Mouse (Mus musculus): ENCODE results near the gene Serpinf2. TPM values are rescaled to one million over a fixed set of nuclear protein-coding genes. Genes with fewer than 3 reads are reported as not detected.

The Serpinf2 gene
- polyA plus RNA-seq, 1 experiment from 2014 or later = 321 TPM

GRCm38 (mm10) chr11:75429019-75429705 lies 10.2 kb downstream of the Serpinf2 start:
- H3K36me3 ChIP-seq (ENCODE audit: control insufficient read depth, insufficient read depth, low read length) = peaks cover 1% of the 10 kb centered on the region; the same call in 1 of the 2 replicates
- H3K9me3 ChIP-seq (ENCODE audit: control insufficient read depth, low read length) = peaks cover under 1% of the 10 kb centered on the region; the same call in 1 of the 2 replicates
- no peak overlapping the region for H3K4me3 ChIP-seq (ENCODE audit: low read depth, low read length)
- no peaks in the 10 kb centered on the region for H3K4me1 ChIP-seq (replicated peaks; ENCODE audit: control insufficient read depth, insufficient read depth, low read length)
- H3K27ac ChIP-seq (ENCODE audit: low read depth, low read length) = no peak overlapping the region
- no peak for DNase-seq (ENCODE audit: low spot score)
- 0 out of 2 replicates have a peak overlapping the region, but pooled peaks have one; percentile 10 for H3K4me2 ChIP-seq
- 52% methylated on average over 9 of the region's 9 CpGs for WGBS
- ATAC-seq (replicated peaks; ENCODE audit: low FRiP score) = no peak
- no peak overlapping the region for H3K9ac ChIP-seq (ENCODE audit: low read depth, low read length)
- no peaks in the 10 kb centered on the region for H3K27me3 ChIP-seq (replicated peaks; ENCODE audit: control insufficient read depth, insufficient read depth, low read length)

GRCm38 (mm10) chr11:75424459-75424858 lies 14.9 kb downstream of the Serpinf2 start:
- no peak for ATAC-seq (replicated peaks; ENCODE audit: low FRiP score)

GRCm38 (mm10) chr11:75424033-75424432 lies 15.4 kb downstream of the Serpinf2 start:
- ATAC-seq (replicated peaks; ENCODE audit: low FRiP score) (no peak), DNase-seq (ENCODE audit: low spot score) (no peak)
- H3K27ac ChIP-seq (ENCODE audit: low read depth, low read length) = no peak overlapping the region
- H3K4me1 ChIP-seq (replicated peaks; ENCODE audit: control insufficient read depth, insufficient read depth, low read length) = peaks cover 7% of the 10 kb centered on the region
- no peak overlapping the region for H3K9ac ChIP-seq (ENCODE audit: low read depth, low read length)
- H3K27me3 ChIP-seq (replicated peaks; ENCODE audit: control insufficient read depth, insufficient read depth, low read length) = no peaks in the 10 kb centered on the region
- no peak overlapping the region for H3K4me2 ChIP-seq
- no peaks in the 10 kb centered on the region for H3K36me3 ChIP-seq (ENCODE audit: control insufficient read depth, insufficient read depth, low read length)
- no peak overlapping the region for H3K4me3 ChIP-seq (ENCODE audit: low read depth, low read length)
- 88% methylated on average over 9 of the region's 9 CpGs for WGBS
- no peaks in the 10 kb centered on the region for H3K9me3 ChIP-seq (ENCODE audit: control insufficient read depth, low read length)

More at GRCm38 (mm10) chr11:75424459-75424858, 14.9 kb downstream of the Serpinf2 start:
- H3K27me3 ChIP-seq (replicated peaks; ENCODE audit: control insufficient read depth, insufficient read depth, low read length) = no peaks in the 10 kb centered on the region
- no peaks in the 10 kb centered on the region for H3K9me3 ChIP-seq (ENCODE audit: control insufficient read depth, low read length)
- no peak overlapping the region for H3K9ac ChIP-seq (ENCODE audit: low read depth, low read length)
- 88% methylated on average over 3 of the region's 3 CpGs for WGBS
- DNase-seq (ENCODE audit: low spot score) = no peak
- H3K36me3 ChIP-seq (ENCODE audit: control insufficient read depth, insufficient read depth, low read length) = no peaks in the 10 kb centered on the region
- H3K27ac ChIP-seq (ENCODE audit: low read depth, low read length) = no peak overlapping the region
- no peak overlapping the region for H3K4me2 ChIP-seq
- peaks cover 7% of the 10 kb centered on the region for H3K4me1 ChIP-seq (replicated peaks; ENCODE audit: control insufficient read depth, insufficient read depth, low read length)
- no peak overlapping the region for H3K4me3 ChIP-seq (ENCODE audit: low read depth, low read length)

- Histone ChIP-seq H3K36me3 (ENCODE audit: control insufficient read depth, insufficient read depth, low read length) (no peaks in the 10 kb centered on the region), H3K9ac (ENCODE audit: low read depth, low read length) (no peak overlapping the region), H3K27me3 (replicated peaks; ENCODE audit: control insufficient read depth, insufficient read depth, low read length) (no peaks in the 10 kb centered on the region), H3K4me2 (peak overlapping the region; percentile 25; the same call in 1 of the 2 replicates), H3K4me1 (replicated peaks; ENCODE audit: control insufficient read depth, insufficient read depth, low read length) (peaks cover 7% of the 10 kb centered on the region), H3K9me3 (ENCODE audit: control insufficient read depth, low read length) (no peaks in the 10 kb centered on the region), H3K27ac (ENCODE audit: low read depth, low read length) (no peak overlapping the region), H3K4me3 (ENCODE audit: low read depth, low read length) (no peak overlapping the region)
- ATAC-seq (replicated peaks; ENCODE audit: low FRiP score) = no peak
- no peak for DNase-seq (ENCODE audit: low spot score)
- 76% methylated on average over 3 of the region's 3 CpGs for WGBS
Measured at GRCm38 (mm10) chr11:75423091-75423490, 16.3 kb downstream of the Serpinf2 start.

- H3K9ac ChIP-seq (ENCODE audit: low read depth, low read length) = peak within 1 kb of the TSS; percentile 49
- H3K4me3 ChIP-seq (ENCODE audit: low read depth, low read length) = peak within 1 kb of the TSS; percentile 51
- peak within 1 kb of the TSS; percentile 64 for H3K4me2 ChIP-seq
- DNase-seq (ENCODE audit: low spot score) (no peak), ATAC-seq (replicated peaks; ENCODE audit: low FRiP score) (0 out of 2 replicates have a peak, but pooled peaks have one; percentile 39)
- H3K4me1 ChIP-seq (replicated peaks; ENCODE audit: control insufficient read depth, insufficient read depth, low read length) = peaks cover 7% of the 10 kb centered on the region
- no peaks in the 10 kb centered on the region for H3K27me3 ChIP-seq (replicated peaks; ENCODE audit: control insufficient read depth, insufficient read depth, low read length)
- no peaks in the 10 kb centered on the region for H3K9me3 ChIP-seq (ENCODE audit: control insufficient read depth, low read length)
- WGBS = 41% methylated on average over 10 of the region's 10 CpGs
- H3K36me3 ChIP-seq (ENCODE audit: control insufficient read depth, insufficient read depth, low read length) = no peaks in the 10 kb centered on the region
- H3K27ac ChIP-seq (ENCODE audit: low read depth, low read length) = peak within 1 kb of the TSS; percentile 39
Measured at GRCm38 (mm10) chr11:75422013-75422792, 17.2 kb downstream of the Serpinf2 start, which contains the start of gene Serpinf1. Serpinf1 (minus strand) TSS chr11:75422701.

- ATAC-seq (replicated peaks; ENCODE audit: low FRiP score) = no peak
- 52% methylated on average over 6 of the region's 6 CpGs for WGBS
- DNase-seq (ENCODE audit: low spot score) = no peak
- Histone ChIP-seq H3K9me3 (ENCODE audit: control insufficient read depth, low read length) (no peaks in the 10 kb centered on the region), H3K36me3 (ENCODE audit: control insufficient read depth, insufficient read depth, low read length) (no peaks in the 10 kb centered on the region), H3K4me3 (ENCODE audit: low read depth, low read length) (peak overlapping the region; percentile 51), H3K4me1 (replicated peaks; ENCODE audit: control insufficient read depth, insufficient read depth, low read length) (peaks cover 7% of the 10 kb centered on the region), H3K4me2 (peak overlapping the region; percentile 64), H3K27ac (ENCODE audit: low read depth, low read length) (peak overlapping the region; percentile 39), H3K9ac (ENCODE audit: low read depth, low read length) (peak overlapping the region; percentile 49), H3K27me3 (replicated peaks; ENCODE audit: control insufficient read depth, insufficient read depth, low read length) (no peaks in the 10 kb centered on the region)
Measured at GRCm38 (mm10) chr11:75421375-75422012, 17.9 kb downstream of the Serpinf2 start.

- Histone ChIP-seq H3K4me3 (ENCODE audit: low read depth, low read length) (peak overlapping the region; percentile 51), H3K27ac (ENCODE audit: low read depth, low read length) (peak overlapping the region; percentile 22; the same call in 1 of the 2 replicates), H3K9ac (ENCODE audit: low read depth, low read length) (peak overlapping the region; percentile 49; the same call in 1 of the 2 replicates), H3K4me2 (peak overlapping the region; percentile 64), H3K36me3 (ENCODE audit: control insufficient read depth, insufficient read depth, low read length) (no peaks in the 10 kb centered on the region), H3K27me3 (replicated peaks; ENCODE audit: control insufficient read depth, insufficient read depth, low read length) (no peaks in the 10 kb centered on the region), H3K9me3 (ENCODE audit: control insufficient read depth, low read length) (no peaks in the 10 kb centered on the region), H3K4me1 (replicated peaks; ENCODE audit: control insufficient read depth, insufficient read depth, low read length) (peaks cover 7% of the 10 kb centered on the region)
- 55% methylated on average over 5 of the region's 5 CpGs for WGBS
- no peak for ATAC-seq (replicated peaks; ENCODE audit: low FRiP score)
- no peak for DNase-seq (ENCODE audit: low spot score)
Measured at GRCm38 (mm10) chr11:75420810-75421374, 18.5 kb downstream of the Serpinf2 start.

- Histone ChIP-seq H3K9me3 (ENCODE audit: control insufficient read depth, low read length) (no peaks in the 10 kb centered on the region), H3K36me3 (ENCODE audit: control insufficient read depth, insufficient read depth, low read length) (no peaks in the 10 kb centered on the region), H3K4me1 (replicated peaks; ENCODE audit: control insufficient read depth, insufficient read depth, low read length) (peaks cover 7% of the 10 kb centered on the region), H3K9ac (ENCODE audit: low read depth, low read length) (no peak overlapping the region), H3K4me2 (no peak overlapping the region), H3K4me3 (ENCODE audit: low read depth, low read length) (no peak overlapping the region), H3K27ac (ENCODE audit: low read depth, low read length) (no peak overlapping the region), H3K27me3 (replicated peaks; ENCODE audit: control insufficient read depth, insufficient read depth, low read length) (no peaks in the 10 kb centered on the region)
- ATAC-seq (replicated peaks; ENCODE audit: low FRiP score) (no peak), DNase-seq (ENCODE audit: low spot score) (no peak)
- WGBS = 75% methylated on average over 7 of the region's 7 CpGs
Measured at GRCm38 (mm10) chr11:75420037-75420436, 19.4 kb downstream of the Serpinf2 start.
